Mouse (Mus musculus): ENCODE measurements around the gene Gm4303.
"Not testable (repeated sequence)": the region's sequence is repeated elsewhere in the genome, so short reads cannot be mapped to it uniquely, and the experiment has no call there.

Gene Gm4303

DNA sequence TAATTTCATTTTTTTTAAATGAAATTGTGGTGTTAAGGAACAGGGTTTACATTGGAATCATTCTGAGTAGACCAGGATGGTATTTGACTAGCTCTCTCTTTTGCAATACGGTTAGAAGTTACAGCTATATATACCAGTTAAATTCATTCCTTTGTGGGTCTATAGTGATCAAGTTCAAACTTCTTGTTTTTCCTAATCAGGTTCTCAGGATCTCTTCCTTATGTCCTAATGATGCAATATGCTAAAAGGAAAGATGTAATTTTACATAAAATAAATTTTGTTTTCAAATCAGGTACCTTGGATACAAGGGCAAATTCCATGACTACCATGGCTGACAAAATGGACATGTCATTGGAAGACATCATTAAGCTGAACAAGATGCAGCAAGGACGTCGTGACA lies at the start of gene Gm4303:
Gene Gm4303, plus strand, starts transcription at position 301 of the 400 bp plus-strand sequence.
- in situ Hi-C loops (cut with MboI; ENCODE audit: low pct_unique_long_range_greater_than_20kb in 1 of 2, low sequenced_read_pairs in 2 of 2, unreplicated experiment in 1 of 2), result not testable (repeated sequence)

DNA sequence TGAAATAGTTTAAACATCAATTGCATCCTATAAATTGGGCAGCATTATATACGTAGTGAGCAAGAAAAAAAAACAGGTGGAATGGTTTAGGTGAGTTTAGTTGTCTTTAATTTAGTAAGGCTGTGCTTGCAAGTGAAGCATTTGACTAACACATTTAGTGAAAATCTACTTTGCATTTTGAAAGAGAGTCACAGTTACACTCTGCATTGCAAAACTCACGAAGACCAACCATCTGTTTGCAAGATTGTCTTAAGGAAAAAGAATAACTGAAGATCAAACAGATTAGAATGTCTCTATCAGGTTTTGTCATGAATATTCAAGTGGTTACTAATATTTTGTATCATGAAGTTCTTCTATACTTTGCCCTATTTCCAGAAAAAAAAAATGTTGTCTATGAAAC lies 49.7 kb upstream of the Gm4303 start:
- in situ Hi-C loops (cut with MboI; ENCODE audit: low pct_unique_long_range_greater_than_20kb in 1 of 2, low sequenced_read_pairs in 2 of 2, unreplicated experiment in 1 of 2), result loop anchor here (25.0 kb wide), 1 partner anchor 116 kb away; no protein-coding TSS in a partner anchor

GRCm38 (mm10) chr10:100300106-100300505 lies 45.7 kb upstream of the Gm4303 start:
- in situ Hi-C loops (cut with MboI; ENCODE audit: low pct_unique_long_range_greater_than_20kb in 1 of 2, low sequenced_read_pairs in 2 of 2, unreplicated experiment in 1 of 2), result not testable (repeated sequence)

DNA sequence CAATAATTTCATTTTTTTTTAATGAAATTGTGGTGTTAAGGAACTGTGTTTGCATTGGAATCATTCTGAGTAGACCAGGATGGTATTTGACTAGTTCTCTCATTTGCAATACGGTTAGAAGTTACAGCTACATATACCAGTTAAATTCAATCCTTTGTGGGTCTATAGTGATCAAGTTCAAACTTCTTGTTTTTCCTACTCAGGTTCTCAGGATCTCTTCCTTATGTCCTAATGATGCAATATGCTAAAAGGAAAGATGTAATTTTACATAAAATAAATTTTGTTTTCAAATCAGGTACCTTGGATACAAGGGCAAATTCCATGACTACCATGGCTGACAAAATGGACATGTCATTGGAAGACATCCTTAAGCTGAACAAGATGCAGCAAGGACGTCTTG lies 10.4 kb upstream of the Gm4303 start, which contains the start of gene Gm4301:
Gene Gm4301, plus strand, starts transcription at position 301 of the 400 bp plus-strand sequence.
- in situ Hi-C loops (cut with MboI; ENCODE audit: low pct_unique_long_range_greater_than_20kb in 1 of 2, low sequenced_read_pairs in 2 of 2, unreplicated experiment in 1 of 2), result not testable (repeated sequence)

- in situ Hi-C loops (cut with MboI; ENCODE audit: low pct_unique_long_range_greater_than_20kb in 1 of 2, low sequenced_read_pairs in 2 of 2, unreplicated experiment in 1 of 2), result not testable (repeated sequence)
Measured at GRCm38 (mm10) chr10:100340536-100340935, 5.2 kb upstream of the Gm4303 start, which contains the start of gene Gm4302. Gene Gm4302, plus strand, starts transcription at chr10:100340836.

DNA sequence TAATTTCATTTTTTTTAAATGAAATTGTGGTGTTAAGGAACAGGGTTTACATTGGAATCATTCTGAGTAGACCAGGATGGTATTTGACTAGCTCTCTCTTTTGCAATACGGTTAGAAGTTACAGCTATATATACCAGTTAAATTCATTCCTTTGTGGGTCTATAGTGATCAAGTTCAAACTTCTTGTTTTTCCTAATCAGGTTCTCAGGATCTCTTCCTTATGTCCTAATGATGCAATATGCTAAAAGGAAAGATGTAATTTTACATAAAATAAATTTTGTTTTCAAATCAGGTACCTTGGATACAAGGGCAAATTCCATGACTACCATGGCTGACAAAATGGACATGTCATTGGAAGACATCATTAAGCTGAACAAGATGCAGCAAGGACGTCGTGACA lies 5.0 kb downstream of the Gm4303 start, which contains the start of gene Gm4305:
Gene Gm4305, plus strand, starts transcription at position 301 of the 400 bp plus-strand sequence.
- in situ Hi-C loops (cut with MboI; ENCODE audit: low pct_unique_long_range_greater_than_20kb in 1 of 2, low sequenced_read_pairs in 2 of 2, unreplicated experiment in 1 of 2), result not testable (repeated sequence)

GRCm38 (mm10) chr10:100356841-100357240 lies 11.1 kb downstream of the Gm4303 start:
- in situ Hi-C loops (cut with MboI; ENCODE audit: low pct_unique_long_range_greater_than_20kb in 1 of 2, low sequenced_read_pairs in 2 of 2, unreplicated experiment in 1 of 2), result not testable (repeated sequence)

DNA sequence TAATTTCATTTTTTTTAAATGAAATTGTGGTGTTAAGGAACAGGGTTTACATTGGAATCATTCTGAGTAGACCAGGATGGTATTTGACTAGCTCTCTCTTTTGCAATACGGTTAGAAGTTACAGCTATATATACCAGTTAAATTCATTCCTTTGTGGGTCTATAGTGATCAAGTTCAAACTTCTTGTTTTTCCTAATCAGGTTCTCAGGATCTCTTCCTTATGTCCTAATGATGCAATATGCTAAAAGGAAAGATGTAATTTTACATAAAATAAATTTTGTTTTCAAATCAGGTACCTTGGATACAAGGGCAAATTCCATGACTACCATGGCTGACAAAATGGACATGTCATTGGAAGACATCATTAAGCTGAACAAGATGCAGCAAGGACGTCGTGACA lies 15.3 kb downstream of the Gm4303 start, which contains the start of gene Gm4307:
Gene Gm4307, plus strand, starts transcription at position 301 of the 400 bp plus-strand sequence.
- in situ Hi-C loops (cut with MboI; ENCODE audit: low pct_unique_long_range_greater_than_20kb in 1 of 2, low sequenced_read_pairs in 2 of 2, unreplicated experiment in 1 of 2), result not testable (repeated sequence)

GRCm38 (mm10) chr10:100382460-100382859 lies 36.7 kb downstream of the Gm4303 start, which contains the start of gene Gm4312:
Gene Gm4312, minus strand, starts transcription at chr10:100382560.
- in situ Hi-C loops (cut with MboI; ENCODE audit: low pct_unique_long_range_greater_than_20kb in 1 of 2, low sequenced_read_pairs in 2 of 2, unreplicated experiment in 1 of 2), result not testable (repeated sequence)

All from mouse embryonic stem cell (cell line).